8 mouse cellular contexts compared by ENCODE assay signal in genomic region chr2:113758311-113759161, GRCm38 (mm10). TPM values are rescaled to one million over a fixed set of nuclear protein-coding genes. Genes with fewer than 3 reads are reported as not detected.
DNase-seq lines count a peak whose midpoint lies in the region; ATAC-seq and TF ChIP-seq lines count a peak whose summit lies in the region.

Gene Grem1 (minus strand): TSS chr2:113758646.

- WGBS in kidney, postnatal 0 days, result under 1% methylated on average over 64 of the region's 64 CpGs
- WGBS in forebrain, embryonic 12.5 days, result under 1% methylated on average over 62 of the region's 64 CpGs
- under 1% methylated on average over 62 of the region's 64 CpGs for WGBS in limb, embryonic 11.5 days

- no peak for TF ChIP-seq CTCF in kidney, postnatal 0 days (IDR thresholded peaks at IDR 0.05; ENCODE audit: low read depth)

- peaks cover 31% of the 10 kb centered on the region for H3K27me3 ChIP-seq in kidney, postnatal 0 days (ENCODE audit: insufficient read depth, low read length)
- H3K27me3 ChIP-seq in forebrain, embryonic 12.5 days, result peaks cover 55% of the 10 kb centered on the region
- H3K27me3 ChIP-seq in limb, embryonic 11.5 days (ENCODE audit: control insufficient read depth, insufficient read depth, low read length), result peaks cover 12% of the 10 kb centered on the region; the same call in 1 of the 2 replicates

- no peak for DNase-seq in kidney, postnatal 0 days (ENCODE audit: low spot score)
- DNase-seq in kidney, adult 11 months, result no peak
- peak; percentile 57 for DNase-seq in ZHBTc4 (ENCODE audit: low read depth, low spot score)
- peak; percentile 69 for DNase-seq in limb, embryonic 11.5 days (ENCODE audit: low spot score)
- peak; percentile 60 for DNase-seq in retina, embryonic 14.5 days (ENCODE audit: low spot score)
- no peak for DNase-seq in layer of hippocampus, postnatal 14 days (ENCODE audit: low spot score in 2 of 2)
- no peak for DNase-seq in left cerebral cortex, postnatal 25 days (ENCODE audit: low spot score in 2 of 2)

- no peak within 1 kb of the TSS for H3K27ac ChIP-seq in kidney, postnatal 0 days
- H3K27ac ChIP-seq in forebrain, embryonic 12.5 days, result no peak within 1 kb of the TSS
- 0 out of 2 replicates have a peak within 1 kb of the TSS, but pooled peaks have one; percentile 6 for H3K27ac ChIP-seq in limb, embryonic 11.5 days (replicated peaks; ENCODE audit: low read depth, low read length)

- peak within 1 kb of the TSS; percentile 75 for H3K4me2 ChIP-seq in kidney, postnatal 0 days (ENCODE audit: low read length)
- peak within 1 kb of the TSS; percentile 95 for H3K4me2 ChIP-seq in forebrain, embryonic 12.5 days
- peak within 1 kb of the TSS; percentile 96 for H3K4me2 ChIP-seq in limb, embryonic 11.5 days (ENCODE audit: low read depth, severe bottlenecking)

- ATAC-seq in kidney, postnatal 0 days (replicated peaks; ENCODE audit: low FRiP score, low read depth), result peak; percentile 40; the same call in 1 of the 2 replicates
- peak; percentile 69 for ATAC-seq in forebrain, embryonic 12.5 days (ENCODE audit: low FRiP score)
- peak; percentile 56 for ATAC-seq in limb, embryonic 11.5 days (ENCODE audit: insufficient number of reproducible peaks, low FRiP score, low TSS enrichment, low read depth)

- H3K9ac ChIP-seq in kidney, postnatal 0 days (ENCODE audit: low read depth, low read length), result 0 out of 2 replicates have a peak within 1 kb of the TSS, but pooled peaks have one; percentile 13
- H3K9ac ChIP-seq in forebrain, embryonic 12.5 days, result peak within 1 kb of the TSS; percentile 48
- H3K9ac ChIP-seq in limb, embryonic 11.5 days (ENCODE audit: low read length), result peak within 1 kb of the TSS; percentile 64

- H3K4me1 ChIP-seq in kidney, postnatal 0 days (replicated peaks; ENCODE audit: insufficient read depth, low read length), result peaks cover 11% of the 10 kb centered on the region; the same call in 1 of the 2 replicates
- peaks cover 21% of the 10 kb centered on the region for H3K4me1 ChIP-seq in forebrain, embryonic 12.5 days
- H3K4me1 ChIP-seq in limb, embryonic 11.5 days (ENCODE audit: control insufficient read depth, insufficient read depth, low read length), result peaks cover 8% of the 10 kb centered on the region

- no peaks in the 10 kb centered on the region for H3K9me3 ChIP-seq in kidney, postnatal 0 days (replicated peaks; ENCODE audit: low read length)
- no peaks in the 10 kb centered on the region for H3K9me3 ChIP-seq in forebrain, embryonic 12.5 days
- H3K9me3 ChIP-seq in limb, embryonic 11.5 days (ENCODE audit: control insufficient read depth, low read length), result no peaks in the 10 kb centered on the region

- intact Hi-C loops in left cerebral cortex, postnatal 25 days (cut with DNase I), result no loop called here

- H3K36me3 ChIP-seq in kidney, postnatal 0 days (ENCODE audit: insufficient read depth, low read length), result no peaks in the 10 kb centered on the region
- H3K36me3 ChIP-seq in forebrain, embryonic 12.5 days (replicated peaks), result no peaks in the 10 kb centered on the region
- no peaks in the 10 kb centered on the region for H3K36me3 ChIP-seq in limb, embryonic 11.5 days (ENCODE audit: control insufficient read depth, insufficient read depth, low read length)

- H3K4me3 ChIP-seq in kidney, postnatal 0 days (replicated peaks; ENCODE audit: low read depth, low read length), result peak within 1 kb of the TSS; percentile 40
- H3K4me3 ChIP-seq in forebrain, embryonic 12.5 days (replicated peaks), result peak within 1 kb of the TSS; percentile 57
- H3K4me3 ChIP-seq in limb, embryonic 11.5 days (ENCODE audit: low read depth, low read length), result peak within 1 kb of the TSS; percentile 61

RNA-seq across cellular contexts. Expression of gene Grem1, which starts in this region (rescaled TPM):
- polyA plus RNA-seq in kidney, postnatal 0 days (2015; fragmentation: Nextera tagmentation; extraction: Ambion mirVana), result 0.14 and 0.18 TPM in 2 replicates
- polyA plus RNA-seq in forebrain, embryonic 12.5 days (2016; fragmentation: Nextera tagmentation; extraction: Ambion mirVana), result 0.44 and 0.57 TPM in 2 replicates
- polyA plus RNA-seq in limb, embryonic 11.5 days (2014; fragmentation: Nextera tagmentation; extraction: Ambion mirVana), result 7.1 and 8.3 TPM in 2 replicates
- total RNA-seq in layer of hippocampus, postnatal 14 days (2021), result 1 to 10 TPM; 3.4 to 3.6 TPM
- total RNA-seq in left cerebral cortex, postnatal 25 days (2021), result 1 to 10 TPM; 1.3 to 1.5 TPM

Comparison
In these comparisons a context has a peak if more than half of its experiments do, and no peak if none do; other contexts are left out.
1. Peak in ATAC-seq, H3K4me3 ChIP-seq, H3K9ac ChIP-seq and H3K4me2 ChIP-seq in kidney, postnatal 0 days; RNA of the gene not detected or under 1 TPM.
2. Peak in ATAC-seq, H3K4me3 ChIP-seq, H3K9ac ChIP-seq and H3K4me2 ChIP-seq in forebrain, embryonic 12.5 days; RNA of the gene not detected or under 1 TPM.
3. DNase-seq: peak in ZHBTc4 (single experiment), limb, embryonic 11.5 days (single experiment) and retina, embryonic 14.5 days (single experiment); none in kidney, postnatal 0 days (single experiment), kidney, adult 11 months (single experiment), layer of hippocampus, postnatal 14 days (0 of 2) and left cerebral cortex, postnatal 25 days (0 of 2).
4. H3K9ac ChIP-seq: peak in every context shown above with its lines; median percentile 64 in limb, embryonic 11.5 days; 48 in forebrain, embryonic 12.5 days; 13 in kidney, postnatal 0 days.
5. Peak in every context shown above with its lines, with median percentiles within 50 percentile points of each other: ATAC-seq, H3K4me2 ChIP-seq and H3K4me3 ChIP-seq.